Mouse (Mus musculus) heart, postnatal 0 days (tissue): ENCODE data around the gene Nrxn2. TPM values are rescaled to one million over a fixed set of nuclear protein-coding genes. Genes with fewer than 3 reads are reported as not detected.

Experiments used
- ATAC-seq: fragments of 200-750 bp; cut with Nextera tagmentation; 2 replicates; pipeline ENCODE4 v1.8.0; 2017; ENCODE audit warnings: low read depth, moderate number of reproducible peaks, moderate library complexity; ENCODE audit not compliant: insufficient read depth
- DNase-seq: peaks from one replicate; pipeline ENCODE4 v3.0.0-alpha.2; 2016; ENCODE audit warnings: low spot score
- H3K27ac ChIP-seq: fragments of 300-500 bp; sonication (generic); 2 replicates; pipeline ENCODE4 v1.5.1; 2014; ENCODE audit warnings: low read depth, mild to moderate bottlenecking
- H3K27me3 ChIP-seq: fragments of 300-500 bp; sonication (generic); 2 replicates; pipeline ENCODE4 v1.6.1; 2014; ENCODE audit warnings: low read length, mixed read lengths; ENCODE audit not compliant: control insufficient read depth, insufficient read depth
- H3K36me3 ChIP-seq: fragments of 300-500 bp; sonication (generic); replicated peaks from 2 replicates; pipeline ENCODE4 v1.6.1; 2014; ENCODE audit warnings: low read length, mixed read lengths; ENCODE audit not compliant: control insufficient read depth, insufficient read depth
- H3K4me1 ChIP-seq: fragments of 300-500 bp; sonication (generic); 2 replicates; pipeline ENCODE4 v1.6.1; 2014; ENCODE audit warnings: antibody characterized with exemption; ENCODE audit not compliant: control insufficient read depth, insufficient read depth
- H3K4me2 ChIP-seq: fragments of 300-500 bp; sonication (generic); 2 replicates; pipeline ENCODE4 v1.6.1; 2014; ENCODE audit warnings: low read depth, mild to moderate bottlenecking, low read length, moderate library complexity
- H3K4me3 ChIP-seq: fragments of 300-500 bp; sonication (generic); 2 replicates; pipeline ENCODE4 v1.5.1; 2014; ENCODE audit warnings: low read depth, low read length
- H3K9ac ChIP-seq: fragments of 300-500 bp; sonication (generic); replicated peaks from 2 replicates; pipeline ENCODE4 v1.6.1; 2014; ENCODE audit warnings: low read depth, low read length, mixed read lengths
- H3K9me3 ChIP-seq: fragments of 300-500 bp; sonication (generic); replicated peaks from 2 replicates; pipeline ENCODE4 v1.6.1; 2016; ENCODE audit warnings: low read length; ENCODE audit not compliant: control insufficient read depth
- CTCF ChIP-seq: IDR thresholded peaks from 2 replicates; pipeline ENCODE4 v1.5.1; 2016; ENCODE audit warnings: antibody characterized with exemption, control low read depth, low read depth
- EP300 ChIP-seq: IDR thresholded peaks from 2 replicates; pipeline ENCODE4 v1.6.1; 2016; ENCODE audit warnings: antibody characterized with exemption, low read depth
- WGBS: fragments of 180-500 bp; shearing (Covaris S2); extraction: QIAGEN DNeasy Blood & Tissue Kit; methylation state at CpG from one replicate; pipeline ENCODE4 v1.1.7; 2014; 5-methylcytosine and 5-hydroxymethylcytosine counted together
- polyA plus RNA-seq: library from polyadenylated mRNA; unstranded; fragments of >200 nt; fragmentation: Nextera tagmentation; extraction: Ambion mirVana; gene quantifications from 2 replicates; pipeline ENCODE4 v1.2.1, GENCODE M21; 2015
- total RNA-seq: library from RNA; depleted of rRNA; stranded (reverse); fragments of >200 nt; gene quantifications from 2 replicates; pipeline ENCODE4 v1.2.3, GENCODE M21; 2014; ENCODE audit warnings: low replicate concordance

Gene Nrxn2
- total and polyA plus RNA-seq, 2 experiments from 2014 or later: 0.68 TPM; not detected in 1

GRCm38 (mm10) chr19:6449841-6450240 lies 31.3 kb downstream of the Nrxn2 start:
- Histone ChIP-seq H3K9ac (no peak overlapping the region), H3K27me3 (peaks cover 32% of the 10 kb centered on the region)
- WGBS: 59% methylated on average over 7 of the region's 7 CpGs

GRCm38 (mm10) chr19:6452030-6452494 lies 33.5 kb downstream of the Nrxn2 start:
- H3K4me2 ChIP-seq: no peak overlapping the region
- no peak overlapping the region for H3K27ac ChIP-seq
- H3K4me1 ChIP-seq: no peaks in the 10 kb centered on the region
- peak; percentile 88 for ATAC-seq
- DNase-seq: peak; percentile 86
- no peaks in the 10 kb centered on the region for H3K9me3 ChIP-seq
- no peaks in the 10 kb centered on the region for H3K36me3 ChIP-seq
- TF ChIP-seq CTCF (peak; percentile 77), EP300 (no peak)
- no peak overlapping the region for H3K9ac ChIP-seq
- WGBS: 18% methylated on average over 6 of the region's 6 CpGs
- H3K27me3 ChIP-seq: 0 out of 2 replicates have a peak, but pooled peaks cover 25% of the 10 kb centered on the region
- no peak overlapping the region for H3K4me3 ChIP-seq

More at GRCm38 (mm10) chr19:6449841-6450240, 31.3 kb downstream of the Nrxn2 start:
- no peak overlapping the region for H3K4me2 ChIP-seq
- TF ChIP-seq CTCF (no peak), EP300 (no peak)
- H3K4me1 ChIP-seq: no peaks in the 10 kb centered on the region
- ATAC-seq (no peak), DNase-seq (no peak)
- no peaks in the 10 kb centered on the region for H3K36me3 ChIP-seq
- no peak overlapping the region for H3K27ac ChIP-seq
- H3K9me3 ChIP-seq: no peaks in the 10 kb centered on the region
- H3K4me3 ChIP-seq: no peak overlapping the region

GRCm38 (mm10) chr19:6452672-6453310 lies 34.3 kb downstream of the Nrxn2 start:
- DNase-seq (no peak), ATAC-seq (no peak)
- Histone ChIP-seq H3K4me2 (no peak overlapping the region), H3K4me3 (no peak overlapping the region), H3K27ac (no peak overlapping the region), H3K36me3 (no peaks in the 10 kb centered on the region), H3K4me1 (no peaks in the 10 kb centered on the region), H3K9ac (no peak overlapping the region), H3K27me3 (0 out of 2 replicates have a peak, but pooled peaks cover 25% of the 10 kb centered on the region), H3K9me3 (no peaks in the 10 kb centered on the region)
- TF ChIP-seq EP300 (no peak), CTCF (no peak)
- 69% methylated on average over 9 of the region's 9 CpGs for WGBS

DNA sequence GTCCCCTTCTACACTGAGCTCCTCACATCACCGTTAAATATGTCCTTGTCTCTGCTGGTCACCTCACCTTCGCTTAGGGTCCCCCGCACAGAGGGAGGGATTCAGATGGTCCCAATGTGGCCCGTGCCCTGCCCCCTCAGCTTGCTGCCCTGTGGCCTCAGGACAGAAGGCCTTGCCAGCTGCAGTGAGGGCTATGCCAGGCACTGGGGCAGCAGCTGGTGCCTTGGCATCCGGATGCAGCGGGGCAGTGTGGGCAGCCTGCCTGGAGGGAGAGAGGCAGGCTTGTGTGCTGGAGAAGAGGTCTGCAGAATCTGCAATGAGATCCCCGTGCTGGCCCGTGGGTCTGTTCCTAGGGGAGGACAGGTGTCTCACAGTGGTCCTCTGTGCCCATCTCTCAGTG lies 34.8 kb downstream of the Nrxn2 start:
- 0 out of 2 replicates have a peak, but pooled peaks cover 24% of the 10 kb centered on the region for H3K27me3 ChIP-seq
- ATAC-seq (no peak), DNase-seq (no peak)
- no peak overlapping the region for H3K4me2 ChIP-seq
- H3K4me3 ChIP-seq: no peak overlapping the region
- H3K36me3 ChIP-seq: no peaks in the 10 kb centered on the region
- 77% methylated on average over 8 of the region's 8 CpGs for WGBS
- TF ChIP-seq CTCF (no peak), EP300 (no peak)
- no peaks in the 10 kb centered on the region for H3K9me3 ChIP-seq
- H3K9ac ChIP-seq: no peak overlapping the region
- no peak overlapping the region for H3K27ac ChIP-seq
- H3K4me1 ChIP-seq: no peaks in the 10 kb centered on the region

DNA sequence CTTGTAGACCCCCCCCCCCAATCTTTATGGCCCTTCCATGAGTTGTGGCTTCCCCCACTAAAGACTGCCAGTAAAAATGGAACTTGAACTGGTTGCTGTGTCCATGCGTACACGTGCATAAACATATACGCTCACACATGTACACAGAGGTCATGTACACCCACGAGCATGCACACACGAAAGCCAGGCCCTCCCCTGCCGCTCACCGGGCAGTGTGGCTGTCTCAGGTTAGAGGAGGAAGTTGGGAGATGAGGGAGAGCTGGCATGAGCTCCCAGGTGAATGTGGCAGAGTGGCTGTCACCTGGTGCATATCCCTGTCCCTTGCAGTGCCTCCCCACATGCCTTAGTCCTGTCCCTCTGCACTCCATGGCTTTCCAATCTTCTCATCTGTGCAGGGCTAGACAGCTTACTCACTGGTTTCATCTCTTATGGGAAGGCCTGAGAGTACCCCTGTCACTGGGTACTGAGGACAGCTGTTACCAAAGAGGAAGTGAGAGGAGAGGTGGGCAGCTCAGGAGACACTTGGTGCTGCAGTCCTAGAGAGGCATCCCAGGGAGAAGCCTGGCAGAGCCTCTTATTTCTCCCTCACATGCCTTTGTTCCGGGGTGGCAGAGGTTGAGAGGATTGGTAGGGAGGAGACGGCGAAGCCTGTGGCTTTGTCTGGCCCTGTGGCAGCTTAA lies 35.6 kb downstream of the Nrxn2 start:
- 77% methylated on average over 10 of the region's 10 CpGs for WGBS
- Histone ChIP-seq H3K4me3 (no peak overlapping the region), H3K9ac (no peak overlapping the region), H3K9me3 (no peaks in the 10 kb centered on the region), H3K4me1 (no peaks in the 10 kb centered on the region), H3K36me3 (no peaks in the 10 kb centered on the region), H3K27ac (no peak overlapping the region), H3K4me2 (no peak overlapping the region), H3K27me3 (0 out of 2 replicates have a peak, but pooled peaks cover 16% of the 10 kb centered on the region)
- TF ChIP-seq EP300: no peak
- TF ChIP-seq CTCF: no peak
- no peak for DNase-seq
- ATAC-seq: no peak

GRCm38 (mm10) chr19:6459504-6459903 lies 41.0 kb downstream of the Nrxn2 start:
- no peak overlapping the region for H3K4me3 ChIP-seq
- H3K4me2 ChIP-seq: no peak overlapping the region
- H3K36me3 ChIP-seq: no peaks in the 10 kb centered on the region
- 70% methylated on average over 6 of the region's 6 CpGs for WGBS
- ATAC-seq: no peak
- no peaks in the 10 kb centered on the region for H3K4me1 ChIP-seq
- H3K9me3 ChIP-seq: no peaks in the 10 kb centered on the region
- no peak overlapping the region for H3K9ac ChIP-seq
- no peak overlapping the region for H3K27ac ChIP-seq
- H3K27me3 ChIP-seq: 0 out of 2 replicates have a peak, but pooled peaks cover 3% of the 10 kb centered on the region
- TF ChIP-seq CTCF: no peak
- TF ChIP-seq EP300: no peak
- no peak for DNase-seq
